Mouse (Mus musculus) midbrain, embryonic 14.5 days (tissue): ENCODE measurements around the gene Ccdc62. TPM values are rescaled to one million over a fixed set of nuclear protein-coding genes. Genes with fewer than 3 reads are reported as not detected.

Experiments
- microRNA-seq: library from miRNA; unstranded; fragments of <30 nt; microRNA quantifications from one replicate; pipeline ENCODE4, GENCODE M21; 2016
- polyA plus RNA-seq: library from polyadenylated mRNA; unstranded; fragments of >200 nt; fragmentation: Nextera tagmentation; extraction: Ambion mirVana; gene quantifications from 2 replicates; pipeline ENCODE4 v1.2.1, GENCODE M21; 2014

Ccdc62 gene
- polyA plus RNA-seq, 1 experiment from 2014 or later, result 4.3 TPM

Small RNA genes within 50 kb of the gene (microRNA-seq; reads per million reads assigned to microRNA genes)
- not detected for gene Mir7032

Other genes starting within 250 kb of the Ccdc62 start
- 73.0 and 75.1 TPM in 2 replicates for gene Clip1, start 246.1 kb upstream of the Ccdc62 start, polyA plus RNA-seq
- 56.5 and 80.0 TPM in 2 replicates for gene Zcchc8, start 209.6 kb upstream of the Ccdc62 start, polyA plus RNA-seq
- 137 and 138 TPM in 2 replicates for gene Rsrc2, start 181.3 kb upstream of the Ccdc62 start, polyA plus RNA-seq
- gene Kntc1, start 181.0 kb upstream of the Ccdc62 start, polyA plus RNA-seq, result 4.0 and 5.6 TPM in 2 replicates
- 0.11 TPM in 1 of 2 replicates, not detected in the other for gene Hcar2, start 65.2 kb upstream of the Ccdc62 start, polyA plus RNA-seq
- 0.08 and 0.41 TPM in 2 replicates for gene Hcar1, start 50.7 kb upstream of the Ccdc62 start, polyA plus RNA-seq
- gene Denr, start 23.5 kb upstream of the Ccdc62 start, polyA plus RNA-seq, result 118 and 132 TPM in 2 replicates
- gene Gm43518, start 3.3 kb upstream of the Ccdc62 start, polyA plus RNA-seq, result 2.0 and 2.3 TPM in 2 replicates
- gene Hip1r, start 42.9 kb downstream of the Ccdc62 start, polyA plus RNA-seq, result 22.5 and 24.7 TPM in 2 replicates
- gene Vps37b, start 101.6 kb downstream of the Ccdc62 start, polyA plus RNA-seq, result 58.0 and 72.4 TPM in 2 replicates
- gene Abcb9, start 165.1 kb downstream of the Ccdc62 start, polyA plus RNA-seq, result 10.9 and 11.6 TPM in 2 replicates
- gene Ogfod2, start 181.6 kb downstream of the Ccdc62 start, polyA plus RNA-seq, result 19.7 and 20.7 TPM in 2 replicates
- gene Arl6ip4, start 185.4 kb downstream of the Ccdc62 start, polyA plus RNA-seq, result 65.2 and 72.3 TPM in 2 replicates